Mouse (Mus musculus) thymus, postnatal 4 days (tissue): ENCODE data around the gene Pspn.

ENCODE experiments used
- DNase-seq: peaks from one replicate; pipeline ENCODE4 v3.0.0; 2021

The Pspn gene

DNA sequence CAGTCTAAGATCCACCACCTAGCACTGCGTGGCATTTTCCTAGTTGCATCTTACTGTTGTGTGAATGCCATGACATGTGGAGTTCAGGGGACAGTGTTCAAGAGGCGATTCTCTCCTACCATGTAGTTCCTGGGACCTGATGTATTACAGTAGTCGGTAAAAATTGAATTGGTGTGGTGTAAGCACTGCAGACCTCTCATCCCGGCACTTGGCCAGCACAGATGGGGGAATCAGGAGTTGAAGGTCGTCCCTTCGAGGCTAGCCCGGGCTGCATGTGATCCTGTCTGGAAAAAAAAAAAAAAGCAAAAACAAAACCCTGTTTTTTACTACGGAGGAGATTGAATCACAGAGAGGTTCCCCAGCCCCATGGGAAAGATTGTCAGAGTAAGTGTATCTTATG, 4.8 kb downstream of the Pspn start:
- no peak for DNase-seq

DNA sequence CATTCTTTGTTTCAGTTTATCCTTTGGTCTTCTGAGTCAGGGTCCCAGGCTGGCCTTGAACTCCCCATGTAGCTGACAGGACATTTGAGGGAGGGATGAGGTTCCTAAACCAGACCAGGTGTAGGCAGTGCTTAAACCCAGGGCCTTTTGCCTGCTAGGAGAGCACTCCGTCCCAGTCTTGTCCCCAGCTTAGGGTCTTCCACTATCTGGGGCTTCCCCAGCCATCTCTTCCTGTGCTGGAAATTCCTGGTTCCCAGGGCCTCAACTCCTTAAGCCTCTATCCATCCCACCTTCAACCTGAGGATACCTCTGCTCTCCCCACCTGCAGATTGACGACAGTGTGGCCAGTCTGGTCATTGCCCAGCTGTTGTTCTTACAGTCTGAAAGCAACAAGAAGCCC, 8.9 kb downstream of the Pspn start:
- peak; percentile 9 for DNase-seq

DNA sequence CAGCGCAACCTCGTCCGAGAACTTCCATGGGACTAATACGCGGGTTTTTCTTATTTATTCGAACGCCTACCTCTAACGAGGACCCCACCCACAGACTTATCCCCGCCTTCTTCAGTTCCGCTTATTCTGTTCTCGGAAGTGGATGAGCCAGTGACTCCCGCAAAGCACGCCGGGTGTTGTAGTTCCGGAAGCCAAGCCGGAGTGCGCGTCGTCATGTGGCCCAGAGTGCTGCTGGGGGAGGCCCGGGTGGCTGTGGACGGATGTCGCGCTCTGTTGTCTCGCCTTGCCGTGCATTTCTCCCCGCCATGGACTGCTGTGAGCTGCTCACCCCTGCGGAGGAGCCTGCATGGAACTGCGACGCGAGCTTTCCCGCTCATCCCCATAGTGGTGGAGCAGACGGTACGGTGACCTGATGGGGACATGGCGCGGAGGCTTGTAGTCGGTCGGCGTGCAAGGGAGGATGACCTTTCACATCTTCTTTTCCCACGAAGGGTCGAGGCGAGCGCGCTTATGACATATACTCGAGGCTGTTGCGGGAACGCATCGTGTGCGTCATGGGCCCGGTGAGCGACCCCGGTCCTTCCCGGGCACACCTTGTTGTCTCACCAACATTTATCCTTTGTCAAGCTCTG, 9.6 kb downstream of the Pspn start, which contains the start of gene Clpp:
Clpp (plus strand) TSS at position 191 of the 632 bp plus-strand sequence.
- peak; percentile 96 for DNase-seq

DNA sequence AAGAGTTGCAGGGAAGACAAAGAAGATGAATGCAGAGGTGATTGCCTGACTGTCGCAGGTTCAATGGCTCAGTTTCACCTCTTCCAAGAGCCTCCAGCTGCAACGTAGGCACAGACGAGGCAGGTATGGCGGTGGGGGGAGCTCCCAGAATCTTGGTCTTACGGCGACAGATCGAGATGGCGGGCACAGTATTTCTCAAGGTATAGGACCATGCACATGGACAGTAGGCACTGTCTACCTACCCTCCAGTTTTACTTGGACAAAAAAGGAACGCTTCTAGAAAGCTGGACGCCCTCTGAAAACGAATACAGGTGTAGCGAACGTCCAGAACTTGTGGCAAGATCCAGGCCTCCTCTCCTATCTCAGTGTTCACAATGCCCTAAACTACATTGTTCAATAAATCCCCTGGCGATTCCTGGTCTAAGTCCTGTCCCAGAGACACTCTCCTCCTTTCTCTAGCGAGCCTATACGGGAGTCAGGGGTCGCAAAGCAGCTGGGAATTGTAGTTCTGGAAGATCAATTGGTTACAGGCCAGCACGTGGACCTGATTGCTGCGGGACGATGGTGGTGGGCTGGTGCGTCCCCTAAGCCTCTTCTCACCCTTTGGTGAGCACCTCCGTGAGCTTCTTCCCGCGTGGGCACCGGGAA, 10.2 kb downstream of the Pspn start:
- DNase-seq, result peak; percentile 48

DNA sequence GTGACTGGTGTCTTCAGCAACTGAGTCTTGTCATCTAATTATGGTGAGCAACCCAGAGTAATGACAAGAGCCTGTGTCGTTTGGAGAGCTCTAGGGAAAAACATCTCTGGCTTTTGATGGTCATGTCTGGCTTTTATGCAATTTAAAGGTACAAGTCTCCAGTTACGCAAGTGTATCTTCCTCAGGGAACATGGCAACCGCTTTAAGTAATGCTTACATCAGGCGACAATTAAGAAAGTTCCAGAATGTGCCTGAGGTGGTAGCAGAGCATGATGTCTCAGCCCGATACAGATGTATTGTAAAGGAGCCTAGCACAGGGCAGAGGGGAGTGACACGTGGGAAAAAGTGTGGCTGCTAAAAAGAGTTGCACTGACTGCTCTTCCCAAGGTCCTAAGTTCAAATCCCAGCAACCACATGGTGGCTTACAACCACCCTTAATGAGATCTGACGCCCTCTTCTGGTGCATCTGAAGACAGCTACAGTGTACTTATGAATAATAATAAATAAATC, 10.8 kb downstream of the Pspn start:
- no peak for DNase-seq

DNA sequence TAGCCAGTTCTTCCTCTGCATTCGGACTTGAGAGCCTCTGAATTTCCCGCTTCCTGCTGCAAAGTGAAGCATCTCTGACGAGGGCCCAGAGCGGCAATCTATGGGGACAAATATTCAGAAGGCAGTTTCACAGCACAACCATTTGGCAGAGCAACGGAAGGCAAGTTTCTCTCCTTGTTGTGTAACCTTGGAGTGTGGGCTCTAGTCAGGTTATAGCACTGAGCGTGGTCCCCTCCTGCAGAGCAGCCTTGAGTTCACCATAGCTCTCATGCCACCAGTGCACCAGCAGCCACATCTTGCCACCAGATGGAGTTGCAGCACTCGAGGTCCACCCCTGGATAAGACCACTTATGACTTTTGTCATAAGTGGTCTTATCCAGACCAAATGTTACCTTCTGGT, 11.4 kb downstream of the Pspn start:
- no peak for DNase-seq

DNA sequence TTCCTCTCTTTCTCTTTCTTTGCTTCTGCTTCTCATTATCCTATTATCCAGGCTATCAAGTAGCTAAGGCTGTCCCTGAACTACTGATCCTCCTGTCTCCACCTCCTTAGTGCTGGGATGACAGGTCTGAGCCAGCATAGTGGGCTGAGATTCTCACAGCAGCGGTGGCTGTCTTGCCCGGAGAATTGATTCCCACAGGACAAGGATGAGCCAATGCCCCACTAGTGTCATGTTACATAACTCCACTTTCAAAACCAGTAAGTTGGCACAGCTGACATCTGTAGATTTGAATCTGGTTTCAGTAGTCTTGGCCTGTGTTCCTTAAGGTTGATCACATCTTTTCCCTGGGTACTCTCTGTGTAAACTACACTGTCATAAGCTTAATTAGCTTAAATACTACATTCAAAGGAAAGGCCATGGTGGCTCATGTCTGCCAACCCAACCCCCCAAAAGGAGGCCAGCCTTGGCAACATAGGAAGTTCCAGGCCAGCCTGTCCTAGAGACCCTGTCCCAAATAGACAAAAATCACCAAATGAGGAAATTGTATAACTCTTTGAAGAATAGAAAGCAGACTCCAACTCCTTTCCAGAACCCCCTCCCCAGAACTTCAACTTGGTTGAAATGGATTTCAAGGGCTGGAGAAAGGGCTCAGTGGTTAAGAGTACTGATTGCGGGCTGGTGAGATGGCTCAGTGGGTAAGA, 13.6 kb downstream of the Pspn start:
- DNase-seq, result no peak

DNA sequence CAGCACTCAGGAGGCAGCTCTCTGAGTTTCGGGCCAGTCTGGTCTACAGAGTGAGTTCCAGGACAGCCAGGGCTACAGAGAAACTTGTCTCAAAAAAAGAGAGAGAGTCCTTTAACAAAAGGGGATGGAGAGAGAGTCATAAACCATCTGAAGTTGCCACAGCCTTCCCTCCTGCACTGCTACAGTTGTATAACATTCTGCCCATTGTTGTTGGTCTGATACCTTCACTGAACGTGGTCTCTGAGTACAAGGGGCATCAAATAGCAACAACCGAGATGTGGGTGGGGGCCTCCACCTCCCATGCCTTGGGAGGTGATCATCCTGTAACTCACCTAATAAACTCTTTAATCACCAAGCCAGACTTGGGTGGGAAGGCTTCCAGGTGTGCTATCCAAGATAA, 14.2 kb downstream of the Pspn start:
- DNase-seq, result no peak

DNA sequence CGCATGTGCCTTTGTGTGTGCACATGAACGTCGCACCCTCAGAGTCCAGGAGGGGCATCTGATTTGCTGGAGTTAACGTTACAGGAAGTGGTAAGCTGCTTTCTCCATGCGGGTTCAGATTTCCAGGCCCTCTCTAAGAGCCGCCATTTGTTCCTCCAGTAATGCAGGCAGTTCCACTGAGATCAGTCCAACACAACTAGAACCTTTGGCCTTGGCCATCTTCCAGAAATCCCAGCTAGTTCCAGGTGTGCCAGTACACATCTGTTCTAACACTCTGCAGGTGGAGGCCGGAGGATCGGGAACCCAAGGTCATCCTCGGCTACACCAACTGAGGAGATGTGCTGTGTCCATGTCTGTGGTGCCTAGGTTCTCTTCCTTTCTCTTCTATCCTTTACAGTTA, 14.9 kb downstream of the Pspn start:
- no peak for DNase-seq

DNA sequence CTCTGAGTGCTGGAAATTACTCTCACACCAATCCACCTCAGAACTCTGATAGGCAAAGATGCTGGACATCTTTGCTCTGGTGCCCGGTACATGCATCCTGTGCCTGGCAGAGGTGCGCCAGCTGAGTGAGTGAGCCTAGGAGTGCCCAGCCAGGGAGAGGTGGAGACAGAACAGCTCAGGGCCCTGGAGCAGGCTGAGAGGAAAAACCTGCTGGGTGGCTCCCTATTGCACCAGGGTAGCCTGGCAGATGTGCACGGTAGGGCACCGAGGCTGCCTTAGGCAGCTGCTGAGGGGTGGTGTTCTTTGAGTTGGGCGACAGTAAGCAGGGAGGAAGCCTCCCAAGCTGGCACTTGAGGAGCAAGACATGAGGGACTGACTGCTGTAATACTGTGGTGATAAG, 17.8 kb downstream of the Pspn start, which contains the start of gene Acer1:
Acer1 (minus strand) TSS at position 114 of the 400 bp plus-strand sequence.
- no peak for DNase-seq

DNA sequence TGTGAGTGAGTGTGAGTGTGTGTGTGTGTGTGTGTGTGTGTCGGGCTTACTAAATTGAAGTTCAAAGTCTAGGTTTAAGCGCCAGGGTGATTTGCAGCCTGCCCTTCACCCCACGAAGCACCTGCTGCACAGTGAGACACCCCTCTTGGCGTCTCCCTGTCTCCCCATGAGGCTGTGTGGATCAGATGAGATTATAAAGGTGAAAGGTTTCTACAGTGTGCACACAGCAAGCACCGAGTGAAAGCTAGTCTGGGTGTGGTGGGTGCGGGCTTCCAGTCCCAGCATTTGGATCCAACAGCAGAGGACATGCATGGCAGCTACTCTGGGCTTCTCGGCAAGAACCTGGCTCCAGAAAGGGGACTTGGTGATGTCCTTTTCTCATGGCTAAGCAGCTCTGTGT, 18.8 kb downstream of the Pspn start:
- no peak for DNase-seq

DNA sequence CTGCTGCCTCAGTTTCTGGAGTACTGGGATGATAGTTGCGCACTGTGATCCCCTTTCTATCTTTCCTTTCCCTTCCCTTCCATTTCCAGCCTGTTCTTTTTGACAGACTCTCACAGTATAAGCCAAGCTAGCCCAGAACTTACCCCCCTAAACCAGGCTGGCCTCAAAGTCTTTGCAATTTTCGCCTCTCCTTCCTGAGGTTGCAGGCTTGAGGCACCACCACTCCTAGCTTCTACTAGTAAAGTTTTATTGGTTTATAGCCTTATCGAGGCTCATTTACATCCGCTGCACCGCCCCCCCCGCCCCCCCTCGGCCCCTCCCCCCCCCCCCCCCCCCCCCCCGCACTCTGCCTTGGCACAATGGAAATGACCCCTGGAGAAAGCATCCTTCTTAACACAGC, 20.3 kb downstream of the Pspn start:
- DNase-seq, result no peak

DNA sequence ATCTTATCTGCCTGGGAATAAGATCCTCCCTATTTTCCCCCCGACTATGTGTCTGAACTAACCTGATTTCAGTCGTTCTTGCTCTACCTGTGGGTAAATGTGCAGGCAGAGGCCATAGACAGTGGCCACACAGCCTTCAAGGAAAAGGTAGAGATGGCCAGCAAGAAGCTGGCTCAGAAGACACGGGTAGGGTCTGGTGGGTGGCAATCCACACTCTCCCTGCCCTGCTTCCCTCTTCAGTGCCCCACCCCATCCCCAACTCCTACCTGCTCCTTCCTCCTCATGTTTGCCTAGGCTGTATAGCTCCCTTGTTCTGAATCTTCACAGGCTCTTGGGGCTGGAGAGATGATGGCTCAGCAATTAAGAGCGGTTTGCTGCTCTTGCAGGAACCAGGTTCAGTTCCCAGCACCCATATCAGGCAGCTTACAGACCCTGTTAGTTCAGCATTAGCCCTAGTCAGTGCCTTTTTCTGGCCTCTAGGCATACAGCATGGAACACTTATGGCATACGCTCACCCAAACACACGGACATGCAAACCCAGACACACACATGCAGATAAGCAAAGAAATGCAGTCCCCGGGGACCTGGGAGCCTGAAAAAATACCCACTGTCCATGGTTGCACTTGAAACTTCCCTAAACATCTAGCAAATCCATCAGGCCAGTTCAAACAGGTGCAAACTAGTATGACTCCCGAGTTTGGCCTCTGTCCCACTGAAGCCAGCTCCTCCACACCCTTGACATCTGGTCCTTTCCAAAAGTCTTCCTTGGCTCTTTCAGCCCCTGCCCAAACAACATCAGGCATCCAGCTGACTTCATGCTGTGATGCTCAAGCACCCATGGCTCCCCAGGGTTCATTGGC, 23.1 kb downstream of the Pspn start:
- no peak for DNase-seq

DNA sequence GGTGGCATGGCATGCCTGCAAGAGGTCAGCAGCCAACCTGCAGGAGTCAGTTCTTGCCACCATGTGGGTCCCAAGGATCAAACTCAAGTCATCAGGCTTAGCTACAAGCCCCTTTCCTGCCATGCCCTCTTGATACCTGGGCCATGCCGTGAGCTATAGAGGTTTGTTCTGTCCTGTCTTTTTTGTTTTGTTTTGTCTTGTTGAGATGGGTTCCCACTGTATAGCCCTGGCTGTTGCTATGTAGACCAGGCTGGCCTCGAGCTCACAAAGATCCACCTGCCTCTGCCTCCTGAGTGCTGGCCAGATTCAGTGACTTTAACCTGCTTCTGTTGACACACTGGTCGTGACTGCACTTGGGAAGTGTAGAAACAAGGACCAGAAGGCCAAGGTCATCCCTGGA, 24.4 kb downstream of the Pspn start:
- no peak for DNase-seq

DNA sequence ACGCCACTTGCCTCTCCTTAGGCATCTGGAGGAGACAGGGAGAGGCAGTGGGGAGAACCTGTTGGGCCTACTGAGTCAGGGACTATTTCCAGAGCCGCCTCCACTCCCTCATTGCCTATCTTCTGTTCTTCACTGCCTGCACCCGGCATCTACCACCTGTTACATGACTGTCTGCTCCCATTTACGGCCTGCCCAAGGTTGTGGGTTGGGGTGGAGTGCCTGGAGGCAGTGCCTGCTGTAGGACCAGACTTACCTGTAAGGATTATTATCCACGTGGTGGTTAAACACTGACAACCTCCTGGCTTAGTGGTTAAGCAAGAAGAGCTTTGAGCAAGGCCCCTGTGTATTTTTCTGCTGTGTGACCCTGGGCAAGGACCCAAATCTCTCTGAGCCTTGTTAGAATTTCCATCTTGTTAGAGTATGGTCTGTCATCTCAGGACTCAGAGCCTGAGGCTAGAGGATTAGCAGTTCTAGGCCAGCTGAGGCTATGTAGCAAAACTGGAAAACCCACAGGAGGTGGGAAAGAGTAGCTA, 25.0 kb downstream of the Pspn start:
- no peak for DNase-seq

DNA sequence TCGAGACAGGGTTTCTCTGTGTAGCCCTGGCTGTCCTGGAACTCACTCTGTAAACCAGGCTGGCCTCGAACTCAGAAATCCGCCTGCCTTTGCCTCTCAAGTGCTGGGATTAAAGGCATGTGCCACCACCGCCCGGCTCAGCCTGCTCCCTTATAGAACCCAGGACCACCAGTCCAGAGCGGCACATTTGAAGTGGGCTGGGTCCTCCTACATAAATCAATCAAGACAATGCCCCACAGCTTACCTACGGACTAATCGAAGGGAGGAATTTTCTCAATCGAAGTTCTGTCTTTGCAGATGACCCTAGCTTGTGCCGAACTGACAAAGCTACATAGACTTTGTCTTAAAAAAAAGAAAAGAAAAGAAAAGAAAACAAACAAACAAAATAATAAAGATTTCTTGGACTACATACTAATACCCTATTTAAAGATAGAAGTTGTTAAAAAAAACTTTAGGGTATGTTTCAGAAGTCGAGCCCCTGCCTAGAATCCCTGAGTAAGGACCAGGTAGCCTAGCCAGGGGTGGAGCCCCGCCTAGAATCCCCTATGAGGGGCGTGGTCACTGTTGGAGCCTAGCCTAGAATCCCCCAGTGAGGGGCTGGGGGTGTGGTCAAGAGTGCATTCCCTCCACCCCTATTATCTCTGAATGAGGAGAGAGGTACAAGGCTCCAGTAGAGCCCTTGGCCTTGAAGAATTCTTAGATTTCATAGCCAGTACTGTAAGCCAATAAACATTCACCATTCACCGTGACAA, 25.7 kb downstream of the Pspn start:
- no peak for DNase-seq

DNA sequence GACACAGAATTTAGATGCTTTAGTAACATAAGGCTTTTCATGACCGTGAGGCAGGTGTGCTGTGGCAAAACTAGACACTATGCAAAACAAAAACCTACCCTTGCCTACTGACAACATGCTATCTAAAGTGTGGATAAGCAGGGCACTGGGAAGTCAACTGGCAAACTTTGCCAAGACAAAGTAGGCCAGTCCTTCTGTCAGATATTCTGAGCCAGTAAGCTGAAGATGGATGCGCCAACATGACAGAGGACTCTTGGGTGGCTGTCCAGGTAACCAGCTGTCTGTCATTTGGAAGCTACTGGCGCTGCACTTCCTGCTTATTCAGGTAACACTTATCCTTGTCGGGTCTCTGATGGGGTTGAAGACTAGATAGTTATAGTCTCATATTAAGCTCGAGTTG, 29.7 kb downstream of the Pspn start:
- no peak for DNase-seq

DNA sequence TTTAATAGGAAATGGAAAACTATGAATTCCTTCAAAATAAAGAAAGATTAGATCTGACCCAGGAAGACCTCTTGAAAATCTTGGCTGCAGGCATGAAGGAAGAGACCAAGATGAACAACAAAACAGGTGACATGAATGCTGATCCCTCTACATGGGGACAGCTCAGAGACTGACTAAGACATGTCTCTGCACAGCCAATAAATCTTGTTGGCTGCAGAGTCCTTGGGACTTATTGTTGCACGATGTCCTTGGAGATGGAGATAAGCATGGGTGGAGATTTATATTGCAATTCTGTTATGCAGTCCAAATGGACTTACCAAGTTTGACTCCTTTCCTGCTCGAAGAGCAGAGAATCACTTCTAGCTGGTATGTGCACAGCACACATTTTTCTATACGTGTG, 30.5 kb downstream of the Pspn start:
- no peak for DNase-seq

DNA sequence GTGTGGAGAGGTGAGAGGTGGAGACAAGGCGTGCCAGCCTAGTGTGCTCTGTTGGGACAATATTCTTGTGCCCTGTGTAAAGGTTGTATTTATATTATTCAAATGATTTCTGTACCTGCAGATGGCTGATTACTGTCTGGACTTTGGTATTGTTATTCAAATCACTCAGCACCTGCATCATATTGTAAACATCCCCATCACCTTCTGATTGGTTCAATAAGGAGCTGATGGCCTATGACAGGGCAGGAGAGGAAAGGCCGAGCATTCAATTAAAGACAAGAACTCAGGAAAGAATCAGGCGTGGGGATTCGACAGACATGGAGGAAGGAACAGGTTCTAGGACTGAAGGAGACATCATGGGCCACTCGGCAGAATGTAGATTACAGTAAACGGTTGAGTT, 36.2 kb downstream of the Pspn start:
- DNase-seq, result no peak

DNA sequence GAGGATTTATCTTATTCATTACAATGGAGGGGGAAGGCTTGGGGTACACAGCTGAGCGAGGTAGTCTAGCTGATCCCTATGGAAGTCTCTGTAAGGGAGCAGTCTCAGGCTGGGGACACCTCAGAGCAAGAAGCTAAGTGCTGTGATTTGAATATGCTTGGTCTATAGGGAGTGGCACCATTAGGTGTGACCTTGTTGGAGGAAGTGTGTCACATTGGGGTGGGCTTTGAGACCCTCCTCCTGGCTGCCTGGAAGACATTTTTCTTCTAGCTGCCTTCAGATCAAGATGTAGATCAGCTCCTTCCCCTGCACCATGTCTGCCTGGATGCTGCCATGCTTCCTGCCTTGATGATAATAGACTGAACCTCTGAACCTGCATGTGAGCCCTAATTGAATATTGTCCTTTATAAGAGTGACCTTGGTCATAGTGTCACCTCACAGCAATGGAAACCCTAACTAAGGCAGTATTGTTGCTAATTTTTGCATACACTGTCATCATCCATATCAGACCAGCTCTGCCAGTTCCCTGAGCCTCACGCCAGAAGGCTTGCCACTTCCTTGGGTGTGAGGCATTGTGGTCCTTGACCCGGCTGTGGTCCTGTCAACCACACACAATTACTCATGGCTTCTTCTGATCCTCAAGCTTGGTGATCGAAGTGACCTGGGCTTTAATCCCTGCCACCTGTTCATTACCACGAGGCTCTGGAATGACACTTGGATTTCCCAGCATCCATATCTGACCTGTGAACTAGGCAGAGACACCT, 37.0 kb downstream of the Pspn start:
- no peak for DNase-seq

DNA sequence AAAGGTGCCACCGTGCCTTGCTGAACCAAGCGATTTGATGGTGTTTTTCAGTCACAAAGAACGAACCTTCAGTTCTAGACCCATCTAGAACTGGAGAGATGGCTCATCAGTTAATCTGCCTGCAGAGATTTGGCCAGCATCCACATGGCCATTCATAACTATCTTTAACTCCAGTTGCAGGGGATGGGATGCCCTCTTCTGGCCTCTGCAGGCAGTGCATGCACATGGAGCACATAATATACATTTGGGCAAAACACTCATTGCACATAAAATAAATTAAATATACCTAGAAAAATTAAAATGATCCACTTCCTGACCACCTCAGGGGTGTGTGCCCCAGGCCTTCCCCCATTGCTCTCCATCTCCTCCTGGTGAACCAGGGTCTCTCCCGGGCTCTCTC, 37.9 kb downstream of the Pspn start:
- DNase-seq, result no peak
